Mouse (Mus musculus) lung, postnatal 25 days (tissue): ENCODE results near the gene C130026I21Rik.
"Not testable (repeated sequence)": the region's sequence is repeated elsewhere in the genome, so short reads cannot be mapped to it uniquely, and the experiment has no call there.

Source experiments
- DNase-seq: peaks from one replicate; pipeline ENCODE4 v3.0.0; 2022; ENCODE audit warnings: low spot score

The C130026I21Rik gene

DNA sequence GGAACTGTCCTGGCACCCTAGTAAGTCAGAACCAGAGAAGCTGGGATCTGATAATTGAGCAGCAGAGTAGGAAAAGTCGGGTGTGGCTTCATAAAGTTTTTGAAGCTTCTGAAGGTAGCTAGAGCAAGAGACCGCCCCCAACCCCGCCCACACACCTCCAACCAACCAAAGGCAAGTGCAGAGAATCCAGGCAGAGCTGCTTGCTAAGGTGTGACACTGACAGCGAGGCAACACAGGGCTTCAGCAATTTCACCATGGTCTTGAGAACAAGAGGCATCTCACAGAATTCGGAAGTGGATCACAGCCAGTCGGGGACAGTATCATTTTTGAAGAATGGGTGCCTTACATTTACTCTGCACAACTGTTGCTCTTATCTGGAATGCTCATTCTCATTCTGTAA is at the start of gene C130026I21Rik:
Gene C130026I21Rik (minus strand): TSS at position 101 of the 400 bp plus-strand sequence.
- not testable (repeated sequence) for DNase-seq

DNA sequence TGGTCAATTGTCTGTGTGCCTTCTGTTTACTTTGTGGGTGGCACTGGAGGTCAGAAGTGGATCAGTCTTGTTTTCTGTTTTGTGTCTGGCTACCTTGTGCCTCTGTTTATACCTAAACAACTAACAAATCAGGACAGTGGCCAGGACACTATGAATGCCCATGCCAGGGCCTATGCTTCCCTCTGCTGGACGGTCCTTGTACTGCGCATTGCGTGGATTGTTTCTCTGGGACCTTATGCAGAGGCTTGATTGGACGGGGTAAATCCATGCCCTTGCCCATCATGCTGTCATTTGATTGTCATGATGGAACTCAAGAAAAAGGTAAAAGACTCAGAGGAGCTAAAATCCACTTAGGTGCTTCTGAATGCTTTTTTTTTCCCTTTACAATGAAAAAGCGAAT is 16.7 kb upstream of the C130026I21Rik start:
- not testable (repeated sequence) for DNase-seq

DNA sequence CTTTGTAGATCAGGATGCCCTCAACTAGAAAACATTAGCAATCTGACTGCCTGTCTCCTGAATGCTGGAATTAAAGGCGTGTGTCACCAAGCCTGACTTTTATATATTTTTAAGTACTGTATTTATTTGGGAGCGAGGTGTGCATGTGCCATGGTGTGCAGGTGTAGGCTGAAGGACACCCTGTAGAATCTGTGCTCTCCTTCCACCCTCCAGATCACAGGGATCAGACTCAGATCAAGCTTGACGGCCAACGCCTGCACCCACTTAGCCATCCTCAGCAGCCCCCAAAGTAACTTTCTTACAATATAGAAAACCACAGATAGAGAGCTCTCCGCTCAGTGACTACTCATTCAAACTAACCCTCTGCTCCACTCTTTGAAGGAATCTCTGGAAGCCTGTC is 6.1 kb upstream of the C130026I21Rik start:
- DNase-seq = not testable (repeated sequence)

DNA sequence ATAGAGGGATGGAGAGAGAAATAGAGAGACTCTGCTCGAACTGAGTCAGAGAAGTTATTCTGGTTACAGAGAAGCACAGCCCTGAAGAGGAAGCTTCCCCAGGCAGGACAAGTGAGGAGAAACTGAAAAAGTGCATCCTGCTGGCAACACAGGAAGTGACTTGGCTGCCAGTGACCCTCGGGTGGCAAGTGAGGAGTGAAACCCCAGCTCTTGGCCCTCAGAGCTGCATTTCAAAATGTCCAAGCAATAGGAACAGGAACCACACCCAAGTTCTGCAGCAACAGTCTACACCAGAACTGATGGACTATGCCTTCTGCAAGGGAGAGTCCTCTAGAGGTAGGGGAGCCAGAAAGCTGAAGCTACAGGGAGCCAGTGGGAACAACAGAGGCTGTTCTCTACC is 11.7 kb downstream of the C130026I21Rik start:
- not testable (repeated sequence) for DNase-seq

DNA sequence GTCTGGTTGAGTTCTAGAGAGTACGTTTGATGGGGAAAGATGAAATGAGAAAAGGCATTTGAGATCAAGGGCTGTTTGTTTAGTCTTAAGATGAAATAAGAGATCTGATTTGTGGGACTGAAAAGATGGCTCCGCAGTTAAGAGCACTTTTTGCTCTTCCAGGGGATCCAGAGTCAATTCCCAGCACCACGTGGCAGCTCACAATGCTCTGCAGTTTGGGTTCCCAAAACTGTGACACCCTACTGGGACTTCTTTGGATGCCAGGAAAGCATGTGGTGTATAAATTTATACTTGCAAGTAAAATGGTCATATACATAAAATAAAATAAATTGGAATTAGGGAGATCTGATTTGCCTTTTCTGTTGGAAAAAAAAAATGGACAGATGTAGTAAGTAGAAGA is 15.1 kb downstream of the C130026I21Rik start:
- DNase-seq = not testable (repeated sequence)

DNA sequence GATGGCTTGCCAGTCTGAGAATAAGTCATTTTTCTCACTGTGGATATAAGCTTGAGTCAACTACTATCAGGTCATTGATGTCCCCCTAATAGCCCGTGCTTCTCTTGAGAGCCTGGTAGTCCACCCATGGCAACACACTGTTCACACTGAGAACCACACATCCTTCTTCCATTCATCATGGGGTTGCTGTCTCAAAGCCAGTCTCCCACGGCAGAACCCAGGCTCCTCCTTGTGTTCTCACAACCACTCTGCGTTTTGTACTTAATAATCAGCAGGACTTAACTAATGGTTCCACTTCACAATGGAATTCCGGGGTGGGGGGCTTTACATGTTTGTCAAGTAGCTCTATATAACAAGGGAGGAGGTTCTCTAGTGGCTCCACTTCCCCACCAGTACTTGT is 19.2 kb downstream of the C130026I21Rik start:
- DNase-seq = not testable (repeated sequence)

DNA sequence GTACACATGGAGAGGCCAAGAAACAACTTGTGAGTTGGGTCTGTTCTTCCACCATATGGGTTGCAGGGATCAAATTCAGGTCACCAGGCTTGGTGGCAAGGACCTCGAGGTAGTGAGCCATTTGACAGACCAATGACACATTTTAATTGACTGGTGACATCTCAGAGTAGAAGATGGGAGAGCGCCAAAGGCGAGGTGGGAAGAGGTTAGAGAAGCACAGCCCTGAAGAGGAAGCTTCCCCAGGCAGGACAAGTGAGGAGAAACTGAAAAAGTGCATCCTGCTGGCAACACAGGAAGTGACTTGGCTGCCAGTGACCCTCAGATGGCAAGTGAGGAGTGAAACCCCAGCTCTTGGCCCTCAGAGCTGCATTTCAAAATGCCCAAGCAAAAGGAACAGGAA is 21.4 kb downstream of the C130026I21Rik start:
- DNase-seq = not testable (repeated sequence)

DNA sequence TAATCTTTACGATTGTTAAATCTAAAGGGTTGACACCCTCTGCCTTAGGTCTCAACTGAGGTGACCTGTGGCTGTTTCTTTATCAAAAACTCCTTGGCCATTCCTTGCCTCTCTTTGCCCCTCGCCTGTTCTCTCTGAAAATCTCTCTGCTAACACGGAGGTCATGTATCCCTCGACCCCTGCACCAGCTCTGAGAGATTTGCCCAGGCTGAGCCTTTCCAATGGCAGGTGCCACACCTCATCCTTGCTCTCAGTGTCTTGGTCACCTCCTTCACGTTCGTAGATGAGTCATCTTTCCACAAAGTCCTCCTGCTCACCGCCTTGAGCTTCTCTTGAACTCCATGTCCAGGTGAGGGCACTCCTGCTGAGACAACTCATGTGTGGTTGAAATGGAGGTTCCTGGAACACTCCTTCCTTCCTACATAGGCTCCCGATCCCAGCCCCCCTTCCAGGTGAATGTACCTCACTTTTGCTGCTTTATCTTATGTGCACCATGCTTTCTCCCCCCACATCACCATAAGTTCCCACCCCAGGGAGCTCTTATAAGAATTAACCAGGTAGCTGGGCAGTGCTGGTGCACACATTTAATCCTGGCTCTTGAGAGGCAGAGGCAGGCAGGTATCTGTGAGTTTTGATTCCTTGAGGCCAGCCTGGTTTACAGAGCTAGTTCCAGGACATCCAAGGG is 23.4 kb downstream of the C130026I21Rik start:
- DNase-seq = not testable (repeated sequence)

DNA sequence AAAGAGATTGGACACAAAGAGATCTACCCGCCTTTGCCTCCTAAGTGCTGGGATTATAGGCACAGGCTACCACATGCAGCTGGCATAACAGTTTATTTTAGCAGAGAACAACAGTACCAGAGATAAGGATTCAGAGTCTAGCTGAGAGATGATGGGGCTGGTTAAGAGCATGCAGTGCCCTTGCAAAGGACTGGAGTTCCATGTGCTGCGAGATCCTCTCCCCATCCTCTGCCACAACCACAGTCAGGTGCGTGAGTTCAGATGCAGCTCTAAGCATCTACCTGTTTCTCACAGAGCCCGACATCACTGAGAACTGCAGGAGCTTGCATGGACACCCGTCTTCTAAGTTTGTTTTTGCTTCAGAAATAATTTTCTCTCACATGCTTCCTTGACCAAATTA is 24.1 kb downstream of the C130026I21Rik start:
- not testable (repeated sequence) for DNase-seq

DNA sequence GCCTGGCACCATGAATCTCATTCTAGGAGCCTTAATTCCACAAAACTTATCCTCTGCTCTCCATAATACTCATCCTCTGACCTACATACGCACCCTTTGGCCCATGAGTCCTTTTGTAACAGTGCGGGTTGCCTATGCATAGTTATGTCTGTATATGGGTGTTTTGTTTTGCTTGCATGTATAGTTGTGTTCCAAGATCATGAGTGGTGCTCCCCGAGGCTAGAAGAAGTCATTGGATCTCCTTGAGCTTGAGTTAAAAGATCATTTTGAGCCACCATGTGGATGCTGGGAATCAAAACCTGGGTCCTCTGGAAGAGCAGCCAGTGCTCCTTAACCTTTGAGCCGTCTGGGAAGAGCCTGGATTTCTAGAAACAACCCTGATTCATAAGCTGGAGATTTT is 25.4 kb downstream of the C130026I21Rik start:
- DNase-seq = not testable (repeated sequence)

DNA sequence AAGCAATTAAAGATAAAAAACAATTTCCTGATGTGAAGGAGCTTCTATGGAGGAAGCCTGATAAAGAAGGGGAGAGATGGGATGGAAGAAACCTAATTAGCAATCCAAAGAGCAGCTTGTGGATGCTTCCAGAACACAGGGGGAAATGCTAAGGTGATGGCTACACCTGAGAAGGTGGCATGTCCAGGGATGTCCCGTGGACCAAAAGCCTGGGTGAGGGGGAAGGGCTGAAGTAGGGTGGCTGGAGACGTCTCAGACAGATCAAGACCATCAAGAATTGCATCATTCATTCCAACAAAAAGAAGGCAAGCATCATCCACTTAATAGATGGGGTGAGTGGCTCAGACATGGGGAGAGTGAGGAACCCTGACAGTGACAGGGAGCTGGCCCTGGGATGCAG is 27.3 kb downstream of the C130026I21Rik start:
- DNase-seq = not testable (repeated sequence)

DNA sequence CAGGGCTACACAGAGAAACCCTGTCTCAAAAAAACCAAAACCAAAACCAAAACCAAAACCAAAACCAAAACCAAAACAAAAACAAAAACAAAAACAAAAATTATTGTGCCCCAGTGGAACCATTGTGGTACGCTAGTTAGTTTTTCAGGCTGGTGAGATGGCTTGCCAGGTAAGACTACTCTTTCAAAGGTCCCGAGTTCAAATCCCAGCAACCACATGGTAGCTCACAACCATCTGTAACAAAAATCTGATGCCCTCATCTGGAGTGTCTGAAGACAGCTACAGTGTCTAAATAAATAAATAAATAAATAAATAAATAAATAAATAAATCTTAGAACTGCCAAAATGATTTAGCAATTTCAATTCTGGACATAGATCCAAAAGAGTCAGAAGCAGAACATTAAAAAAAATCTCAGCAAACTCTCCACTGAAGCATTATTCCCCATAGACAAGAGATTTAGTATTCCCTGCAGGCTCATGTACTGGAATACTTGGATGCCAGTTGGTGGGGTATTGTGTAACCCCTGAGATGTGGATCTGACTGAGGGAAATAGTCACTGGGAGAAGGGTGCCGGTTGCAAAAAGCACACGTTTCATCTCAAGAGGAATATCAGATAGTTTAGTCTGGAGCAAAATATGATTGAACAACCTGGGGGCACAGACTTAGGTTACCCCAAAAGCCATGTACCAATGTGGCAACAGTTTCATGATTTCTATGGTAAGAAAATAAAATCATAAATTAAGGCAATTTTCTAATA is 31.2 kb downstream of the C130026I21Rik start:
- DNase-seq = not testable (repeated sequence)

DNA sequence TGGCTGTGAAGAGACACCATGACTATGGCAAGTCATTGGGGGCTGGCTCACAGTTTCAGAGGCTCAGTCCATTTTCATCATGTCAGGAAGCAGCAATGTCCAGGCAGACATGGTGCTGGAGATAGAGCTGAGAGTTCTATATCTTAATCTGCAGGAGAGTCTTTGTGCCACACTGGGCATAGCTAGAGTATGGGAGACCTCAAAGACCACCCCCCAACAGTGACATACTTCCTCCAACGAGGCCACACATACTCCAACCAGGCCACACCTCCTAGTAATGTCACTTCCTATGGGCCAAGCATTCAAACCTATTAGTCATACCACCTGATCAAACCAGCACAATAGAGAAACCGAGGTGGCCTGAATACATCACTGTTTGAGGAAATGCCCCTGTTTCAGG is 63.8 kb downstream of the C130026I21Rik start:
- DNase-seq = not testable (repeated sequence)

DNA sequence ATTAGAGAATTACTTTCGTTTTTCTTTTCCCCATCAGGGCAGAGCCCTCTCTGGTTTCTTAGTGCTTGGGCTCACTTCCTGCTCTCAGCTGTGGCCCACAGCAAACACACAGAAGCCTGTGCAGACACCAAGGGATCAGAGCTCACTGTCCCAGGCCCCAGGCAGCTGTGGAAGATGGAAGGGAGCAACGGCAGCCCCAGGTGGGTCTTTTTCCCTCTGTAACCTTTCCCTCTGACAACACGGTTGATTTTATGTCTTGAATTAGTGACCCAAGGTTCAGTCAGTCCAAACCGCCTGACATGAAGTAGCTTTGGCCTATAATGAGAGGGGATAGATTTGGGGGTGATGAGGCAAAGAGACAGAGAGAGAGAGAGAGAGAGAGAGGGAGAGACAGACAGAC is 70.8 kb downstream of the C130026I21Rik start:
- not testable (repeated sequence) for DNase-seq

DNA sequence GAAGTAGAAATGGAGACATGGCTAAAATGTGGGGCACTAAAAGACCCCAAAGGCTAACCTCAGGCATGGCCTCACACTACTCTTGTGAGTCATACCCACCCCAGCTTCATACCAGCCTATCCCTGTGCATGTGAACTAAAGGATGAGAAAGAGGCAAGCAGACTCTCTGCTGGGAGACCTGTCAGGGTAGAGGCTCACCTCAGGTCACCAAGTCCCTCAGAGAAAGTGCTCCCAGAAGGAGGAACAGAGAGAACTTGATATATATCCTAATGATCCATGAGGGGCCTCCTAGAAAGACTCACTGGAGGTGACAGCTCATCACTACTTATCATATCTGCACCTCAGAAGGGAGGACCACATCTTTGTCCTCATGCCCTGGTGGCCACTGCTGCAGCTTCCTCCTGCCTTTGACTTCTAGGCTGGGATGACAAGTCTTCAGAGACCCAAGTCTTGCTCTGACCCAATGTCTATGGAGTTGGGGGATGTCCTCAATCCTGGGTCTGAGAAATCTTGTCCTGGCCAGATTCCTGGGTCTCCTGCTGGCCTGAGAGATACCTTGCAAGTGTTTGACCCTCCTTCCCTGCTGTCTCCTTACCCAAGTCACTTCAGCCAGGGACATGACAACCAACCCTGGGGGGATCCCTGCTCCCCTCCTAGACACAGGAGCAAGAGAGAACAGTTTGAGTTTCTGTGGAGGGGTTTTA is 71.6 kb downstream of the C130026I21Rik start:
- not testable (repeated sequence) for DNase-seq

DNA sequence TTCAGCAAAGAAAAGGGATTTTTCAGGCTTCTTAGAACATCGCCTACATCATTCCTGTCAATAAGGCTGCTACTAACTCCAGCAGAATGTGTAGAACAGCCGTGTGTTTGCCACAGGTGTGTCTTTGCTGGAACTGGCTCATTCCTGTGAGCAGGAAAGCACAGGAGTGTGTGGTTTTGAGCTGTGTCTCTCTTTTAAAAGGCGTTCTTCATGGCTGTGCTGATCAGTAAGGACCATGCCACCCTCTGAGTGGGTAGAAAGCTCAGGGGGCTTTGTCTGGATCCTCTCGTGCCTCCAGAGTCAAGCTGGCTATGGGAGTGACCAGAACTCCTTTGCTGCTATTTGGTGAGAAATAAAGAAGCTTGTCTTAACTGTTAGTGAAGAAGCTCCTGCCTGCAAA is 73.6 kb downstream of the C130026I21Rik start:
- not testable (repeated sequence) for DNase-seq

DNA sequence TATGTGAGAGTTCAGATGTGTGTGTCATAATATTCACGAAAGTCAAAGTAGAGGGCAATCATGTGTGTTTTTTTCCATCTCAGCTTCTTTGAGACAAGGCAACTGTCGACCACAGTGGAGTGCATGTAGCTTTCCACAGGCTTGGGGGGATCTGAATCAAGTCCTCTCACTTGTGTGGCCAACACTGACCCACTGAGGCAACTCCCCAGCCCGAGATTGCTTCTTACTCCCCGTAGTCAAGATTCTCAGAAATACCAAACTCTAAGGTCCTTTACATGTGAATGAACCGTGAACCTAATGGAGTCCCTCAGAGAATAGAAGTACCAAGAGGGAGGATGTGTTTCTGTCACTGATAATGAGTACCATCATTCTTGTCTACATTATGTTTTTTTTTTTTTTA is 76.6 kb downstream of the C130026I21Rik start:
- not testable (repeated sequence) for DNase-seq

DNA sequence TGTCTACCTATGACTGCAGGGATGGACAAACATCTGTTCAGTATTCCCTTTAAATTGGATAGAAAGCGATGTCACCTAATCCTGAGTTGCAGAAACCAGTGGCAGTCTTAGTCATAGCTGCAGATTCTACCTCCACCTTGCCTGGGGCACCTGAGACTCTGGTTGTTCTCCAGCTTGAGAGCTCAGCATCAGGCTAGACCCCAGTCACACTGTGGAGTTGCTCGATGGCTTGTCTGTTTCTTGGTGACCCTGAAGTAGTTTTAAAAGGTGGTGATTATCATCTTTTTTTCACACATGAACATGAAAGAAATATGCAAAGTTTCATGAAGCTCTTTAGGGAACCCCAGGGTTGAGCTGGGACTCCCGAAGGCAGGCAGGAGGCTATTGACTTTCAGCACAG is 88.4 kb downstream of the C130026I21Rik start:
- not testable (repeated sequence) for DNase-seq

DNA sequence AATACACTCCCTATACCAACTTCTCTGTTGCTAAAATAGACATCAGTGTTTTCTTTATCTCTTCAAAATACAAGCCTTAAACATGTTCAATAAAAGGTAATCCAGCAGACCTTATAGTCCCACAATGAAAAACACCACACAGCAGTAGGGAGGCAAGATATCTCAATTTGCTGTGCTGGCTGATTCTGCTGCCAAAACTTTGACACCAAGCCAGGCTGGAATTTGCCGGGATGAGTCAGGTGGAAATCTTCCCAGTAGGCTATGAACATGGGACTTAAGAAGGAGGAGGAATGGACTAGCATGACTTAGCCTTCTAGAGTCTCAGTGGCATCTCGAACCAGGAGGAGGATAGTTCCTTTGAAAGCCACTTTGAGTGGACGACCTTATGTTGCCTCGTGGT is 91.4 kb downstream of the C130026I21Rik start:
- DNase-seq = not testable (repeated sequence)

DNA sequence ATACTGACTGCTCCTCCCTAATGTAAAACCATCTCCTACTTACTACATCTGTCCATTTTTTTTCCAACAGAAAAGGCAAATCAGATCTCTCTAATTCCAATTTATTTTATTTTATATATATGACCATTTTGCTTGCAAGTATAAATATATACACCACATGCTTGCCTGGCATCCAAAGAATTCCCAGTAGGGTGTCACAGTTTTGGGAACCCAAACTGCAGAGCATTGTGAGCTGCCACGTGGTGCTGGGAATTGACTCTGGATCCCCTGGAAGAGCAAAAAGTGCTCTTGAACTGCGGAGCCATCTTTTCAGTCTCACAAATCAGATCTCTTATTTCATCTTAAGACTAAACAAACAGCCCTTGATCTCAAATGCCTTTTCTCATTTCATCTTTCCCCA is 107.5 kb downstream of the C130026I21Rik start:
- DNase-seq = not testable (repeated sequence)

DNA sequence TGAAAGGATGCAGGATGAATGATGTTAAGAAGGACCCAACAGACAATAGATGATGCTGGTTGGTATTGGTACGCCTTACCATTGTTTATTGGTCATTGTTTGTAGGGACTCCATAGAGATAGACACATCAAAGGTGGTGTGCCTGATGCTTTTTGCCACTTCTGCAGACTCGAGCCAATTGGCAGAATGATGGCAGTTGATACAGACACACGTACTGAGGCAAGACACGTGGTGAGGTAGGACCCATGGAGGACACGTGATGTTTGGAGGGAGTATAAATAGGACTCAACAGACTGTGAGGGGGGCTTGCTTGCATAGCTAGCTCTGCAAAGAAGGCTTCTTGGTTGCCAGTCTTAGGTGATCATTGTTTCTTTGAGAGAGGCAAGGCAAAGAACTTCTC is 115.2 kb downstream of the C130026I21Rik start:
- DNase-seq = not testable (repeated sequence)

DNA sequence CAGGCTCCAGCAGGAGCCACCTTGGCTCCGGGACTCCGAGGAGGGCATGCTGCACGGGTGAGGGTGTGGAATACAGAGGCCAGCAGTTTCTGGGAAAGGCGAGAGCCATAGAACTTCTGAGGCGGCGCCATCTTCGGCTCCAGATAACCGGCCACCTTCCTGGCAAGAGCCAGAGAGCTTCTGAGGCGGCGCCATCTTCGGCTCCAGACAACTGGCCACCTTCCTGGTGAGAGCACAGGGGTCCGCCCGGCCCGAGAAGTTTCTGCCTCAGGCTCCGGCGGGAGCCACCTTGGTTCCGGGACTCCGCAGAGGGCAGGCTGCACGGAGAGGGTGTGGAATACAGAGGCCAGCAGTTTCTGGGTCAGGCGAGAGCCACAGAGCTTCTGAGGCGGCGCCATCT is 136.7 kb downstream of the C130026I21Rik start:
- not testable (repeated sequence) for DNase-seq

DNA sequence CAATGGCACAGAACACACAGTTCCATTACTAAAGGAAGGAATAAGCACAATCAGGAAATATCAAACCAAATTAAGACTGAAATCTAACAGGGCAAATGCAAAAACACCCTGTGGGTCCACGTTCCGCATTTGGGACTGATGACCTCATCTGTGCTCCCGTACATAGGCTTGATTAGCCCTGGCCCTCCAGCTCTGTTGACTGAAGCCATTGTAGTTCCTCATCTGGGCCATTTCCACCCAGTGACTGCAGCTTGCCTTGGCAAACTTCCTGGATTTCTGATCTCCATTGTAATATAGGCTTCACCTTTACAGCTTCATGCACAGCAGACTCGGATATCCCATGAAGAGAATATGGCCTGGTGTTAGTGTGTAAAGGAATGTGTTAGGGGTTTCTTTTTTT is 148.5 kb downstream of the C130026I21Rik start:
- not testable (repeated sequence) for DNase-seq
